In the genomic region with DNA sequence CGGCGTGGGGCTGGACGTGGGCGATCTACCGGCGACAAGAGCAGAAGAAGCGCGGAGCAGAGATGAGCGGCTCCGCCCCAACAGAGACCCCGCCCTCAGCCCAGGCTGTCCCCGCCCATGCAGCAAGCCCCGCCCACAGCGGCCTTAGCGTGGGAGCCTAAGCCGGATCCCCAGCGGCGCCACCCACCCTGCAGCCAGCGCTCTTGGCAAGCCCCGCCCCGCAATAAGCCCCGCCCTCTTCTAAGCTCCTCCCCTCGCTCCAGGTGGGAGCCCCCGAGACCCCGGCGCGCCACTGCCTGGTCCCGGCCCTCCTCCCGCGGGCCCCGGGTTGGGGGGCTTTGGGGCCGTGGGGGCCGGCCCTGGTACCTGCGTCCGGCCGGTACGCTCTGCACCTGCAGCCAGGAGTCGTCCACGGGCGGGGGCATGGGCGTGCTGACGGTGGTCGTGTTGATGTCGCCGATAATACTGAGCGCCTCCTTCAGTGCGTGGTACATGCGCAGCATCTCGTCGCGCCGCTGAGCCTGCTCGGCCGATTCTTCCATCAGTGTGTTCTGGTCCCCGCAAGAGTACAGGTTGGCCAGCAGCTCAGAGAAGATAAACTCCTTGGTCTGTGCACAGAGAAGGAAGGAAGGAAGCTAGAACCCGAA, we compare ENCODE assay signal across 8 mouse cellular contexts. TPM values are rescaled to one million over a fixed set of nuclear protein-coding genes. Genes with fewer than 3 reads are reported as not detected.
DNase-seq lines count a peak whose midpoint lies in the region; ATAC-seq and TF ChIP-seq lines count a peak whose summit lies in the region.

No protein-coding gene starts in this region.

- peak; percentile 57 to 72 for DNase-seq in left cerebral cortex, postnatal 14 days (ENCODE audit: low spot score in 2 of 2)
- no peak for DNase-seq in left cerebral cortex, adult 8-10 months (ENCODE audit: low spot score in 2 of 2)
- DNase-seq in embryo, embryonic 10.5 days (ENCODE audit: low spot score) = peak; percentile 95
- peak; percentile 73 to 79 for DNase-seq in heart, adult 2 months
- peak; percentile 74 for DNase-seq in kidney, adult 2 months
- peak; percentile 91 for DNase-seq in lung, postnatal 0 days (ENCODE audit: low spot score)
- DNase-seq in ovary, postnatal 36 days (ENCODE audit: low spot score) = peak; percentile 85
- DNase-seq in thymus, postnatal 25 days = peak; percentile 79

- 9% methylated on average over 52 of the region's 56 CpGs for WGBS in heart, adult 2 months
- 4% methylated on average over 56 of the region's 56 CpGs for WGBS in kidney, adult 2 months
- WGBS in lung, postnatal 0 days = 9% methylated on average over 34 of the region's 56 CpGs

- no peak overlapping the region for H3K27ac ChIP-seq in heart, adult 2 months
- H3K27ac ChIP-seq in kidney, adult 2 months (ENCODE audit: insufficient read depth, low read depth, low read length) = no peak overlapping the region
- no peak overlapping the region for H3K27ac ChIP-seq in lung, postnatal 0 days (ENCODE audit: low read length)

- H3K36me3 ChIP-seq in heart, adult 2 months (ENCODE audit: control insufficient read depth, insufficient read depth, low read length) = no peaks in the 10 kb centered on the region
- H3K36me3 ChIP-seq in kidney, adult 2 months (ENCODE audit: control insufficient read depth, insufficient read depth, low read length) = no peaks in the 10 kb centered on the region
- 0 out of 2 replicates have a peak, but pooled peaks cover under 1% of the 10 kb centered on the region for H3K36me3 ChIP-seq in lung, postnatal 0 days (ENCODE audit: insufficient read depth, low read length)

- no peaks in the 10 kb centered on the region for H3K27me3 ChIP-seq in heart, adult 2 months (ENCODE audit: control insufficient read depth, insufficient read depth, low read length)
- no peaks in the 10 kb centered on the region for H3K27me3 ChIP-seq in kidney, adult 2 months (replicated peaks; ENCODE audit: control insufficient read depth, insufficient read depth, low read length)
- H3K27me3 ChIP-seq in lung, postnatal 0 days (replicated peaks; ENCODE audit: insufficient read depth, low read length) = no peaks in the 10 kb centered on the region

- ATAC-seq in lung, postnatal 0 days = peak; percentile 88

- peak overlapping the region; percentile 100 for H3K4me2 ChIP-seq in lung, postnatal 0 days (replicated peaks; ENCODE audit: low read depth, low read length)

- H3K4me3 ChIP-seq in heart, adult 2 months = peak overlapping the region; percentile 53
- H3K4me3 ChIP-seq in kidney, adult 2 months (ENCODE audit: insufficient read depth, low read depth, low read length) = peak overlapping the region; percentile 18
- peak overlapping the region; percentile 46 for H3K4me3 ChIP-seq in lung, postnatal 0 days (ENCODE audit: low read depth, low read length)

- no peak for TF ChIP-seq EP300 in heart, adult 2 months (IDR thresholded peaks at IDR 0.05; ENCODE audit: insufficient read depth, low read depth, low read length)
- TF ChIP-seq EP300 in lung, postnatal 0 days (IDR thresholded peaks at IDR 0.05) = no peak

- H3K9ac ChIP-seq in heart, adult 2 months (ENCODE audit: low read depth, low read length) = peak overlapping the region; percentile 5; the same call in 1 of the 2 replicates
- H3K9ac ChIP-seq in lung, postnatal 0 days (replicated peaks; ENCODE audit: low read depth) = peak overlapping the region; percentile 46; the same call in 1 of the 2 replicates

- TF ChIP-seq CTCF in heart, adult 2 months (IDR thresholded peaks at IDR 0.05) = no peak
- no peak for TF ChIP-seq CTCF in kidney, adult 2 months (conservative IDR thresholded peaks at IDR 0.05; ENCODE audit: insufficient read depth, insufficient read length, low read depth, low read length)
- TF ChIP-seq CTCF in lung, postnatal 0 days (IDR thresholded peaks at IDR 0.05) = no peak

- no peaks in the 10 kb centered on the region for H3K9me3 ChIP-seq in lung, postnatal 0 days (ENCODE audit: low read length)

- no peak for TF ChIP-seq POLR2A in heart, adult 2 months (IDR thresholded peaks at IDR 0.05; ENCODE audit: insufficient read depth, low read depth, low read length)
- no peak for TF ChIP-seq POLR2A in kidney, adult 2 months (IDR thresholded peaks at IDR 0.05; ENCODE audit: low read depth, low read length)

- no peaks in the 10 kb centered on the region for H3K79me2 ChIP-seq in heart, adult 2 months (replicated peaks; ENCODE audit: control insufficient read depth, insufficient read depth, low read length)

- peaks cover 3% of the 10 kb centered on the region; the same call in 1 of the 2 replicates for H3K4me1 ChIP-seq in heart, adult 2 months (ENCODE audit: control insufficient read depth, insufficient read depth, low read length)
- peaks cover 5% of the 10 kb centered on the region; the same call in 1 of the 2 replicates for H3K4me1 ChIP-seq in kidney, adult 2 months (ENCODE audit: control insufficient read depth, insufficient read depth, low read length)
- peaks cover 12% of the 10 kb centered on the region for H3K4me1 ChIP-seq in lung, postnatal 0 days (ENCODE audit: insufficient read depth, low read depth, low read length)

- intact Hi-C loops in left cerebral cortex, postnatal 14 days (cut with DNase I) = no loop called here
- intact Hi-C loops in heart, adult 2 months (cut with DNase I) = no loop called here

RNA-seq across cellular contexts. Expression of gene Swi5, which starts 24.6 kb away (rescaled TPM):
- total RNA-seq in left cerebral cortex, postnatal 14 days (2021) = 100 to 1,000 TPM; 204 to 219 TPM
- 100 to 1,000 TPM; 204 to 222 (median 213) TPM for total RNA-seq in left cerebral cortex, adult 8-10 months (2022)
- 100 to 1,000 TPM; 205 to 233 TPM for total RNA-seq in heart, adult 2 months (2021)
- polyA plus RNA-seq in heart, adult 2 months (2012; rRNA removed) = 173 and 223 TPM in 2 replicates
- polyA plus RNA-seq in kidney, adult 2 months (2012; rRNA removed) = 191 and 242 TPM in 2 replicates
- 290 and 299 TPM in 2 replicates for polyA plus RNA-seq in lung, postnatal 0 days (2015; fragmentation: Nextera tagmentation; extraction: Ambion mirVana)

RNA-seq across cellular contexts. Expression of gene Golga2, which starts 25.3 kb away (rescaled TPM):
- total RNA-seq in left cerebral cortex, postnatal 14 days (2021) = 10 to 100 TPM; 78.9 to 83.9 TPM
- total RNA-seq in left cerebral cortex, adult 8-10 months (2022) = 10 to 100 TPM; 87.7 to 91.0 (median 89.3) TPM
- total RNA-seq in heart, adult 2 months (2021) = 10 to 100 TPM; 69.8 to 79.9 TPM
- polyA plus RNA-seq in heart, adult 2 months (2012; rRNA removed) = 34.5 and 44.0 TPM in 2 replicates
- polyA plus RNA-seq in kidney, adult 2 months (2012; rRNA removed) = 30.8 and 31.2 TPM in 2 replicates
- polyA plus RNA-seq in lung, postnatal 0 days (2015; fragmentation: Nextera tagmentation; extraction: Ambion mirVana) = 20.0 and 21.9 TPM in 2 replicates

RNA-seq across cellular contexts. Expression of gene Ciz1, which starts 39.7 kb away (rescaled TPM):
- 10 to 100 TPM; 69.5 to 79.0 TPM for total RNA-seq in left cerebral cortex, postnatal 14 days (2021)
- total RNA-seq in left cerebral cortex, adult 8-10 months (2022) = 10 to 100 TPM; 65.8 to 82.5 (median 75.7) TPM
- 10 to 100 TPM; 26.7 to 29.5 TPM for total RNA-seq in heart, adult 2 months (2021)
- 117 and 128 TPM in 2 replicates for polyA plus RNA-seq in heart, adult 2 months (2012; rRNA removed)
- 130 and 131 TPM in 2 replicates for polyA plus RNA-seq in kidney, adult 2 months (2012; rRNA removed)
- 20.1 and 20.4 TPM in 2 replicates for polyA plus RNA-seq in lung, postnatal 0 days (2015; fragmentation: Nextera tagmentation; extraction: Ambion mirVana)

RNA-seq across cellular contexts. Expression of gene Dnm1, which starts 40.7 kb away (rescaled TPM):
- 1,000 to 10,000 TPM; 1,093 to 1,153 TPM for total RNA-seq in left cerebral cortex, postnatal 14 days (2021)
- total RNA-seq in left cerebral cortex, adult 8-10 months (2022) = 1,000 to 10,000 TPM; 1,127 to 1,189 (median 1,146) TPM
- 1 to 10 TPM; 4.0 to 5.5 TPM for total RNA-seq in heart, adult 2 months (2021)
- polyA plus RNA-seq in heart, adult 2 months (2012; rRNA removed) = 20.4 and 23.1 TPM in 2 replicates
- 8.3 and 12.6 TPM in 2 replicates for polyA plus RNA-seq in kidney, adult 2 months (2012; rRNA removed)
- polyA plus RNA-seq in lung, postnatal 0 days (2015; fragmentation: Nextera tagmentation; extraction: Ambion mirVana) = 5.0 and 5.1 TPM in 2 replicates

RNA-seq across cellular contexts. Expression of gene Uck1, which starts 52.5 kb away (rescaled TPM):
- total RNA-seq in left cerebral cortex, postnatal 14 days (2021) = 10 to 100 TPM; 57.5 to 64.7 TPM
- 10 to 100 TPM; 42.9 to 51.6 (median 49.4) TPM for total RNA-seq in left cerebral cortex, adult 8-10 months (2022)
- total RNA-seq in heart, adult 2 months (2021) = 10 to 100 TPM; 22.5 to 22.8 TPM
- polyA plus RNA-seq in heart, adult 2 months (2012; rRNA removed) = 41.7 and 43.1 TPM in 2 replicates
- polyA plus RNA-seq in kidney, adult 2 months (2012; rRNA removed) = 134 and 147 TPM in 2 replicates
- polyA plus RNA-seq in lung, postnatal 0 days (2015; fragmentation: Nextera tagmentation; extraction: Ambion mirVana) = 50.9 and 57.7 TPM in 2 replicates

Comparison
In these comparisons a context has a peak if more than half of its experiments do, and no peak if none do; other contexts are left out.
1. DNase-seq: peak in left cerebral cortex, postnatal 14 days (2 of 2), embryo, embryonic 10.5 days (single experiment), heart, adult 2 months (2 of 2), kidney, adult 2 months (single experiment), lung, postnatal 0 days (single experiment), ovary, postnatal 36 days (single experiment) and thymus, postnatal 25 days (single experiment); none in left cerebral cortex, adult 8-10 months (0 of 2).
2. Peak in every context shown above with its lines, with median percentiles within 50 percentile points of each other: H3K4me3 ChIP-seq.